Mouse (Mus musculus): Measurements from ENCODE around the gene Scgb1b17. TPM values are rescaled to one million over a fixed set of nuclear protein-coding genes. Genes with fewer than 3 reads are reported as not detected.

The Scgb1b17 gene
- polyA plus RNA-seq (2012; rRNA removed), result not detected in 2 replicates

DNA sequence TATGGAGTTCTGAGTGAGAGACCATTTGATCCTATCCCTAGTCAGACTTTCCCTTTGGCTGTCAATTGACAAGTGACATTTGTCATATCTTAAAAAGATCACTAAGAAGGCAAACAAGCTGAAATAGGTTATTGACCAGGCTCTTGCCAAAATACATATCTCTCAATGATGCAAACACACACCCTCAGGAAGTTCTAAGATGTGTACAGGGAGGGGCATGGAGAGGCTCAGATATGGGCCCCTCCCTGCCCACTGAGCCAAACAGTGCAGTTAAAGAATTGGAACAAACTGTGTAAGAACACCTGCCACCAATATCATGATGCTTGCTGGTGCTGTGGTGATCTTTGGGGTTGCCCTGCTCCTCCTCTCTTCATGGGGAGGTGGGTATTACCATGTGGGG is at the start of gene Scgb1b17:
TSS of gene Scgb1b17 (plus strand) at position 301 of the 400 bp plus-strand sequence.

DNA sequence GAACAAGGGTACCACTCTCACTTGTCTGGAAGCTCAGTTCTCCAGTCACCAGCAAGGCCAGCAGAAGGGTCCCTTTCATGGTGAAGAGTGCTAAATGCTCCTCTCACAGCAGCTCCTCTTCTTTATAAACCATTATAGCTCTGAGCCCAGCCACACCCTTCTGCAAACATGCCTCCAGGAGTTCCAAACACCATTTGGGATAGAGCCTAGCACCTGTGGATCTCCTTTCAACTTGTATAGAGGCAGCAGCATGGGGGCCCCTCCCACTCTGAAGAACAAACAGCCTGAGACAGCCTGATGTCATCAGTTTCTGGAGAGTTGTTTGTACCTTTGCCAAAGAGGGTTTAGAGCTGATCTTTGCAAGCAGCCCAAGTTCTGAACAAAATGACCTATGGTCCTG is 6.8 kb upstream of the Scgb1b17 start, which contains the start of gene Scgb2b17:
TSS of gene Scgb2b17 (minus strand) at position 101 of the 400 bp plus-strand sequence.

Other genes with a start within 250 kb of the Scgb1b17 start
- gene Scgb2b15, start 233.8 kb upstream of the Scgb1b17 start, polyA plus RNA-seq (2012; rRNA removed), result not detected in 2 replicates
- gene Scgb1b15, start 226.9 kb upstream of the Scgb1b17 start, polyA plus RNA-seq (2012; rRNA removed), result not detected in 2 replicates
- not detected in 2 replicates for gene Scgb2b17, start 6.9 kb upstream of the Scgb1b17 start, polyA plus RNA-seq (2012; rRNA removed)
- gene Scgb2b18, start 110.4 kb downstream of the Scgb1b17 start, polyA plus RNA-seq (2012; rRNA removed), result not detected in 2 replicates
- gene Scgb1b18, start 122.1 kb downstream of the Scgb1b17 start, polyA plus RNA-seq (2012; rRNA removed), result not detected in 2 replicates
- gene Scgb2b19, start 216.9 kb downstream of the Scgb1b17 start, polyA plus RNA-seq (2012; rRNA removed), result not detected in 2 replicates
- not detected in 2 replicates for gene Scgb1b19, start 223.8 kb downstream of the Scgb1b17 start, polyA plus RNA-seq (2012; rRNA removed)

All from stomach, adult 2 months (tissue).